Mouse (Mus musculus) kidney, adult 18-20 months (tissue): ENCODE results near the gene Ust.

ENCODE experiments used
- DNase-seq: peaks from one replicate; pipeline ENCODE4 v3.0.0; 2021

Ust gene

DNA sequence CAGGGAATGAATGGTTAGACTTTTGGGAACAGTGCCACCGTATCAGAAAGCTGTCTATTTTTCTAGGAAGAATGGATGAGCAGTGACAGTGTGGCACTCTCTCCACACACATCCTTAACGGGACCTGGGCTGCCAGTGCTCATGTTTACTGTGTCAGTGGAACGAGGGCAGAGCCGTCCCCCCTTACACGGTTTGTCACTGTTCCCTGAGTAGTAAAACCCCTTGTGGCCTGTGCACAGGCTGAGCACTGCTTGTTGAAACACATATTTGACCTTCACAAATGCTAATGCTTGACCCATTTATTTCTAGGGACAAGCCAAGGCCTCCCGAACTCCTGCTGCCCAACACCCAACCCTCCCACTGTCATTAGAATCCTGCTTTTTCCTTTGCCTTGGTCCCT is 209.2 kb downstream of the Ust start:
- DNase-seq, result no peak

DNA sequence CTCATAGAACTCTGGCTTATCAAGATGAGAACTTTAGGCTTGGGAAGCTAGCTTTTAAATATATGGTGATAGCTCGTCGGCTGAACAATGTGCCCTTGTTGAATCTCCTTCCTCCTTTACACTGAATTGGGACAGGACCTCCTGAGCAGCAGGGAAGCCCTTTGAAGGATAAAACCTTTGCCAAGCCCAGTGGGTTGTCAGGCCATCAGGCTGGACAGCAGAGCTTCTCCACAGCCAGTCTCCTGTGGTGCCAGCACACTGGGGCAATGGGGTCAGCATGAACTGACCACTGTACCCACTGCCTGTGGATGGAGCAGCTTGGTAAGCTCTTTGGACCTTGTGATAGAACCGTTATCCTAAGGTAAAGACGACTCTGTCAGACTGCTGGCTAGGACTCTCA is 214.4 kb downstream of the Ust start:
- no peak for DNase-seq

DNA sequence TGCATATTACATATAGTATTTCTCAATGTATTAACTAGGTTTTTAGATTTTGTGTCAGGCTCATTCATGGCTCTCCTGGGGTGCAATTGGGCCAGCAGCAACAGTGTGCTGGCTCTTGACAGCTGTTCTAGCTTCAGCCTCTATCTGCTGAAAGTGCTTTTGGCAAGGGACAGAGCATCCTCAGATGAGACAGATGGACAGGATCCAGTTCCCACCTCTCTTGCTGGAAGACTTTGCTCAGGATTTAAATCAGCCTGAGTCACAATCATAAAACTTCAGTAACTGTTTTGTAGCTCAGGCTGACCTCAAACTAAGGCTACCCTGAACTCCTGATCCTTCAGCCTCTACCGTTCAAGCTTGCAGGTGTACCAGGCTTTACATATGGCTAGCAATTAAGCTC is 219.5 kb downstream of the Ust start:
- no peak for DNase-seq

DNA sequence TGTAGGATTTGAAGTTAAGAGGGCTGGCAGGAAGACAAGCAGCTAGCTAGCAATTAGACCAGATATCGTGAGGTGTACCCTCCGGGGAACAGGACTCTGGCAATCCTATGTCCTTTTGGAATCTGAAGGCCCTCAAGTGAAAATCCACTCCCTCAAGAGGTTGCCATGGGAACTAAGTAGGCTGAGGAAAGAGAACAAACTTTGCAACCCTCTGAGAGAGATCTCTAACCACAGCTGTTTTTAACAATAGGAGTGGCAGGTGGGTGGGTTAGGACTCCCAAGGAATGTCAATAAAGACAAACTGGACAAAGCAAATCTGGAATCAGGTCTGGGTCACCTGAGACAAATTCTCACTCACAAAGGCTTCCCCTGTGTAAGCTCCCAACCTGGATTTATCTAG is 221.4 kb downstream of the Ust start:
- DNase-seq, result no peak

DNA sequence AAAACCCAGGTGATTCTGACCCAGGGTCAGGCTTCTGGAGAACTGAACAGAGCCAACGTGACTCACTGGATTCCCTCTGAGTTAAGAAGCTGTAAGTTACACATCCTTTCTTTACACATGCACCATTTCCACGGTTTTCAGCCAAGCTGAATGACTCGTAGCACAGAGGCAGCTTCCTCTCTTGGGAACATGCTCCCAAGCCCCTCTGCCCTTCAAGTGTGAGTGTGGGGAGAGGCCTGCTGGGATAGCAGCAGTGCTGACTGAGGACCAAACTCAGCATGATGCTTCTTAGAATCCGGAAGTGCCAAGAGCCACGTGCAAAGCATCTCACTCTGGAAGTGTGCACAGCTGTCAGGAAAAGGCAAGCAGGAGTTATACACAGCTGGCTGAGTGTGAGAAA is 228.0 kb downstream of the Ust start:
- no peak for DNase-seq

DNA sequence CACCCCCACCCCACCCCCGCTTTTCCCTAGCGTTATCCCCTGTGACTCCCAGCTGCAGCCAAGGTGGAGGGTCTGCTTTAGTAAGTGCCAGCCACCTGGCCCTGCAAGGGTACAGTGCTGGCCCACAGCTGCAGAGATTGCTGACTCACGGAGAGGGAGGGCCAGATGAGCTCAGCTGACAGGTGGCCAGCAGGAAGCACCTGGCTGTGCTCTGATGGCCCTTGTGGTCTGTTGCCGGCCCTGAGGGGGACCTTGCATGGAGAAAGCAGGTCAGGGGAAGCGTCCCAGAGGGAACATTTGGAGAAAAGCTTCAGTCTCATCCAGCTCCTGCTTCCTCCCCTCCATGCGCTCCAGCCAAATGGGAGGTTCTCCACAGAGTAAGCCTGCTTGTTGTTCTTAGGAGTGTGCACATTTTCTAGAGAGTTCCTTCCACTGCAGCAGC is 231.3 kb downstream of the Ust start:
- DNase-seq, result no peak

DNA sequence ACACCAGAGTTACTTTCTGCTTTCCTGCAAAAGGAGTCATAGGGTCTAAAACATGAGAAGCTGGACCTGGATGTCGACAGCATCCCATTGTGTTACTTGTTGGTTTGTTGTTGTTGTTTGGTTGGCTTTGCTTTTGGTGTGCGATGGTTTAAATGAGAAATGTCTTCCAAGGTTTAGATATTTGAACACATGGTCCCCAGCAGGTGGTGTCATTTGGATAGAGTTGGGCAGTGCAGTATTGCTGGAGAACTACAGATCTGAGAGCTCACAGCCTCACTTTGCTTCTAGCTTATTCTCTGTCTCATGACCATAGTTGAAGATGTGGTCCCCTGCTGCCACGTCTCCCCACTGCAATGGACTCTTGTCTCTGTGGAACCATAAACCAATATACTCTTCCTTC is 234.6 kb downstream of the Ust start:
- DNase-seq, result no peak

DNA sequence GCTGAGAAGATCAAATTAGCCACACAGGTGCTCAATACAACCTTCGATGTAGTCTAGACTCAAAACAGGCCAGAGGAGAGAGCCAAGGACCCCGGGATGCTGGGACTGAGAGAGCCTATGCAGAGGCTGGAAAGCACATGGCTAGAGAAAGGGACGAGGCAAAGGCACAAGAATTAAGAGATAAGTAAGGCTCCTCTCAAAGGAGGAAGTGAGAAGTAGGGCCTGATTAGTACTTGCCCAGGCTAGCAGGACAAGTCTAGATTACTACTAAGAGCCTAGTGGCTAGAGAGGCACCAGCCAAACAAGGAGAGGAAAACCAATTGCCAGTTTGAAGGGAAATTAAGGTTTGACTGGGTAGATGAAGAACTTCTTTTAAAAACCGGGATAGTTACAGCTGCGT is 241.5 kb downstream of the Ust start:
- DNase-seq, result no peak

DNA sequence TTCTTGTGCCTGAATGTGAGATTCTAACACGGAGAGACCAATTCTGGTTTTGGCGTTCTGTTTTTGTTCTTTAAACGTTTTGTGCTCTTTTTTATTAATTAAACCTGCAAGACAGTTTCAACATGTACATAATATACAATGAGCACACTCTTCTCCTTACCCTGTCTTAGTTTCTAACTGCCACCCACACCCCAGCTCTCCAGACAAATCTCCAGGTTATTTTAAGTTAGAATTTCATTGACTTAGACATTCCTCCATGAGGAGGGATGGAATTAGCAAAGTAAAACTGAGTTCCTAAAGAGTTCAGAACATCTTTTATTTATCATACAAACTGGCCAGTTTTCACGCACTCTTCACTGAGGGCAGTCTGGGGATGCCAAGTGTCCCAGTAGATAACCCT is 248.9 kb downstream of the Ust start:
- no peak for DNase-seq

DNA sequence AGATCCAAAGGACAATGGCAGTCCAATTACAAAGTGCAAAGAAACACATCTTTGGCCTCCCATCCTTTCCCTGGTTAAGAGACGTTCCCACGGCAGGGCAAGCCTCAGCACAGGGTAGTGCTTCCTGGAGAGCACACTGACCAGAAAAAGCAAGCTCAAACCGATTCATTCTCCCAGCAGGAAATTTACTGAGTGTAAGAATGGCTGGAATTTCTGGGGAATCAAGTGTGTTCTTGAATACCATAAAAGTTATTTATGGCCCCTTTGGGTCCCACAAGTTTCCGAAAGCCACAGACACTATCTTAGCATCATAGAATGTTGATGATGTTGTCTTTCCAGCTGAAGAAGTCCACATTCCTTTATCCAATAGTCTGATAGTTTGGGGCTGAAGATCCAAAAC is 258.9 kb downstream of the Ust start:
- DNase-seq, result peak; percentile 5

DNA sequence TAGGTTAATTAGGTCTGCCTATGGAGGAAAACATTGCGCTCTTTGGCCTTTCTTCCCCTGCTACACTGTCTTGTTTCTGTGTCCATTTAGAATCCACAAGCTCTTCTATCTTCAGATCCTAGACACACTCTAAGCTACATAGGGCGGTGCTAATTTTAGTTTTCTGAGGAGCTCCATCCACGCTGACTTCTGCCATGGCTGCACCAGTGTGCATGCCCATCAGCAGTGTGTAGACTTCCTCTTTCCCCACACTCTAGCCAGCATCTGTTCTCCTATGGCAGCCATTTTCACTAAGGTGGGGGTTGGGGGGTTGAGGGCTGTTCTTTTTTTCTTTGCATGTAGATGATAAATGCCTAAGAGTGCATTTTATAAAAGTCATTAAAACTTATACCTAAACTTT is 268.6 kb downstream of the Ust start:
- no peak for DNase-seq

DNA sequence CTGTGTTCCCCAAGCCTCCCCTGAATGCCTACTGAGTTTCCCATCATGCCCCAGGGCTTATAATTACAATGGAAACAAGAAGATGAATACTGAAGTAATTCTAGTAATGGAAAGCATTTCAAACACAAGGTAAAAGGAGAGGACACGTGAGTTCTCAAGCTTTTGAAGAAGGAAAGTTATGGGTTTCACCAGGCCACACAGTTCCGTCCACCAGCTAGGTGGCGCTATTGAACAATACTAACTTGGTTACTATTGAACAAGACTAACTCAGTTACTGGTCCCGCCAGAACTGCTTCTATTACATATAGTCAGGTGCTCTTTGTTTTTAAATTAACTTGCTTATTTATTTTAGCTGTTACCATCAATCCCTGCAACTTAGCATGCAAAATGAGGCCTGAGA is 276.3 kb downstream of the Ust start:
- DNase-seq, result peak; percentile 49

DNA sequence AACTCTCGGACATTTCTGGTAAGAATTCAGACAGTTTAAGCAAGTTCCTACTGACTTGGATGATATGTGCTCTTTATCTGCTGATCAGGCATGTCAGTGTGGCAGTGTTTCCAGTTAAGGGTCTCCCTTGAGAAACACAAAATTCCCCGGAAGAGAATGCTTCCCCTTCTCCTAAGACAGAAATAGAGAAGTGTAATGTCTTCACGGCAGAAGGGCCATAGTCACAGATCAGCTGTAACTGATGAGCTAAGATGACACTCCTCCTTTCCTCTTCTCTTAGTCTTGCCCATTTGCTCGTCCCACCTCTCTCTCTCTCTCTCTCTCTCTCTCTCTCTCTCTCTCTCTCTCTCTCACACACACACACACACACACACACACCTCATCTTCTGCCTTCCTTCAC is 277.9 kb downstream of the Ust start:
- DNase-seq, result no peak

DNA sequence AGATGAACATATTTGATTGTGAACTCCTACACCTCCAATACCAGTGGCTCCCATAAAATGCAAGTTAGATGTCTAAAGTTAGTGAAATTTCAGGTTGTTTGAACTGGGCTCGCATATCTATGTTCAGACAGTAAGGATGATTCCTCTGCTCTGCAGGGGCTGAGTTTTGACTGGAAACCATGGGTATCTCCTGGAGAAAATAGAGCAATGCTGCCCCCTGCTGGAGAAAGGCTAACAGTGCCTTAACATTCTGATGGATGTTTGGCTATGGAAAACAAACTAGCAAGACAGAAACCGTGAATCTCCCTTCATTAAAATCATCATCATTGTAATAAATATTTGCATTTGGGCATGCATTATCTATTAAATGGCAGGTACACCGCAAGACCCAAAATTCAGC is 278.4 kb downstream of the Ust start:
- peak; percentile 58 for DNase-seq

DNA sequence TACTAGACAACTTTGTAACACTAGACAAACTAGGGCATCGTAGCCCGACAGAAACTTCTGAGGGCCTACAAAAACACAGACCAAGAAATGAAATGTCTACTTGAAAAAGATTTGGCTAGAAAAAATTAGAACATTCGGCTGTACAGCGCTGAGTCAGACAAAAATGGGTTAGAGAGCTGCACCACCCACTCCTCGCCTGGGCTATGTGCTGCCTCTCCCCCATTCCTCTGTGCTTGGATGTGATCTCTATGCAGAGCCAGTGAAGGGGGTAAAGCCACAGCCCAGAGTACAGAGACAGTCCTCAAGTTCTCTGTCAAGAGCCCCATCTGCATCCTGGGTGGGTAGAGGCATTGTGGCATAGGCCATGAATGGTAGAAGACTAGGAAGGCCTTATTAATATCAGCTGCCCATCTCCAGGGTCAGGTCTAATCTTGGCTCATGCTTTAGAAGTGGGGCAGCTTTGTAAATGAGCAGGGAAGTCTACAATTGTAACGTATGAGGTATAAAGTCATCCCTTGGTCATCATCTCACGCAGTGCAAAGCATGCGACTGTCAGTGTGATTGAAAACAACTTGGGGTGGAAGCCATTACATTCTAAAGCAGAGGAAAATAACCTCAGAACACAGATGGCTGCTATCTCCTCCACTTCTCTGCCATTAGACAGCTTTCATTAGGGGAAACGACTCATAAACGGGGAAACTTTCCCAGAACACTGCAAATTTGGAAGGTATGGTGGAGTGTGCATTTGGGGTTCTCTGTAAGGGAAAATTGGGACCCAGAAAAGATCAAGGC is 281.6 kb downstream of the Ust start:
- DNase-seq, result no peak

DNA sequence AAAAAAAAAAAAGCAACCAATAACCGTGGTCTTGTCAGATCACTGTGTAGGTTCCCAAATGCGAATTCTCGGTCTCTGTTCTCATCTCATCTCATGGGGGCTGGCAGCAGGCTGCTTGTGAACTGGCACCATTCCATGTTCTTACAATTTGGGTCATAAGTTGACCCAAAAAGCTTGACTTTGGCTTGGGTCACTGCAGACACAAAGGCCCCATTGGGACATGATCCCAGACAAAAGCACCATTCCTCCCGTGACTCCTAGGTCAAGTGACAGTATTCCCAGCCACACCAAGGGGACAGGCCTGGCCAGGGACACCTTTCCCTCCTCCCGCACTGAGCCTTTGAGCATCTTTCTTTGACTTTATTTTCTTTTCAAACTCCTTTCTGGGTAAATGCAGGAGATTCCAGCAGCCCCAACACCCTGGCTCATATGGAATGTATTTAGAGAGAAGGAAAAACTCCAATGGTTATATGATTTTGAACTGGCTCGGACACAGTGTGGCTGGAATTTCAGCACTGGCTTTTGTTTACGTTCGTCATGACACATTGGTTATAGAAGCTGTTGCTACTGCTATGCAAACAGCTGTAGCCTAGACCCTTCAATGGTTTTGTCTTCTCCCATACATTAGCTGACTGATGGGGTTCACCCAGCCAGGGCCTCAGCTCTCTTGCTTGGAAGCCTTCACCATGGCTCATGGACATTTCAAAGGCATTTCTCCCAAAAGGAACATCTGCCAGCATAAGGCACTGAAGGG is 285.3 kb downstream of the Ust start:
- DNase-seq, result no peak

DNA sequence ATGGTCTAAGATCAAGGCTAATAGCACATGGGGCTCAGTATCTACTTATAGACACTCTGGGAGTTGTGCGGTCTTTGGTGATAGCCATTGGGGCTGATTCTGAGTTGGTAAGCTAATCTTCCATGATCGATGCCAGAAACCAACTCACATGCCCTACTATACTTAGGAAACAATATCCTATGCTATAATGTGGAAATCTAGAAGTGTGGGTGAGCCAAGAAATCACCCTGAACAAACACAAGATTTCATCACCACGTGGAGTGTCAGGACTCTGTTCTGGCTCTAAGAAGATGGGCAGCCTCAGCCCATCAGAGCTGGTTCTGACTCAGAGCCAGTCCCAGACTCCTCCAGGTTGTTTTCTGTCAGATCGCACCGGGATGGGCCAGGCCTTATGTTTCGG is 286.1 kb downstream of the Ust start:
- DNase-seq, result no peak

DNA sequence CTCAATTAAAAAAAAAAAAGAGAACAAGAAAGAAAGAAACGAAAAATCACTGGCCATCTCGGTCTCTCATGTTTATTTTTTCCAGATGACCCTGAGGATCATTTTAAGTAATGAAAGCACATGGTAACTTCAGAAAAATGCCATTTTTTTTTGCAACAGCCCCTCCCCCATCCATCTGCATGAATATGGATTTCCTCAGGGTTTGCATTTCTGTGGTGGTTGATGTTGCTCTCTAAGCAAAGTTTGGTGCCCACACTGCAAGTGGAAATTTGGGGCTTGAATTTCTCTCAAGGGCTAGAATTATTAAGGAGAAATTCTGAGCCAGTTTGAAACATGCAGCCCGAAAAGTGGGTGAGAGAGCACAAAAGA is 290.3 kb downstream of the Ust start:
- no peak for DNase-seq

DNA sequence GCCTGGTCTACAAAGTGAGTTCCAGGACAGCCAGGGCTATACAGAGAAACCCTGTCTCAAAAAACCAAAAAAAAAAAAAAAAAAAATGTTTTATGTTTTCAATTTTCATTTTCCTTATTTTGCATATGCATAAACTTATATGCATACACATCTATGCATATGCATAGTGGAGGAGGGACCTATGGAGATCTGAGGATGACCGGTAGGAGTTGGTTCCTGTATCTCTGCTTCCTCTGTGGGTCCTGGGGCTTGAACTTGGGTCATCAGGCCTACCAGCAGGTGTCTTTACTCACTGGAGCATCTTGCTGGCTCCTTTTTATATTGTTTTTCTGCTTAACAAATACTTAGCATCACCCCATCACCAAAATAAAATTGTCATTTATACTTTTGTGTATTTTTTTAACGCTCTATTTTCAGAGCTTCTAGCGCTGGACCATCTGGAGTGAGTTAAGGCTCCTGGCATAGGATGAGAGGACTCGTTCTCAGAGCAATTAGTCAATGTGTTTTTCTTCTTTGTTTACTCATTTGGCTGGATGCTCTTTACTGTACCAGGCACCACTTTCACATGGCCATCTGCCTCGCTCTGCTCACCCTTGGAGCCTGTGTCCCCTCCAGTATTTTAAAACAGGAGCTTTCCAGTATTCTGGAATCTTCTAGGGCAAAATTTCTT is 290.8 kb downstream of the Ust start:
- no peak for DNase-seq

DNA sequence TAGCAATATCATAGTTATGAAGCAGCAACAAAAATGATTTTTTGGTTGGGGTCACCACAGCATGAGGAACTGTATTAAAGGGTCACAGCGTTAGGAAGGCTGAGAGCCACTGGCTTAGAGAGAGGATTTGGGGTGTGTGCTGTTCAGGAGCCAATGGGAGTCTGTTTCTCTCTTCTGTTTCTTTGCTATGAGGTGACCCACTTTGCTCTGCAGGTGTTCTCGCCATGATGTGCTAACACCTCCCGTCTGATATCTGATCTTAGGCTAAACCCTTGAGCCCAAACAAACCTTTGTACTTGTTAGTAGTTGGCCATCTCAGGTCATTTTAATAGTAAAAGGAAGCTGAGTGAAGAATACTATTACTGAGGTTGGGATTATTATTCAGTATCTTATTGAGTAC is 292.0 kb downstream of the Ust start:
- DNase-seq, result no peak

DNA sequence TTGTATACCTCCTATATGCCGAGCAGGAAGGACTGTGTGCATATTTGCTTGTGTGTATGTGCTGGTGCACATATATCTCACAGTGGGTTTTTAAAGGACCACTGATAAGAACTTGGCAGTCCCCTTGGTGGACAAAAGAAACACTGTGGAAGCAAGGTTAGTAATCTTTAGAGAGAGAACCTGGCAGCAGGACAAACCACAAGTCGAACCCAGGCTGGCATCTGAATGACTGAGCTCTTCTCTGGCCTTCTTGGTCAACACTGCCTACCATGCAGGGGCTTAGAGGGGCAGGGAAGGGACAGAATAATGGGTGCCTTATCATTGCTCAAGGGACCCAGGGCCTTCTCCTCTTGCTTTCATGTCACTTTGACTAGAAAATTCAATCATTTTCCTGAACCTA is 294.0 kb downstream of the Ust start:
- no peak for DNase-seq

DNA sequence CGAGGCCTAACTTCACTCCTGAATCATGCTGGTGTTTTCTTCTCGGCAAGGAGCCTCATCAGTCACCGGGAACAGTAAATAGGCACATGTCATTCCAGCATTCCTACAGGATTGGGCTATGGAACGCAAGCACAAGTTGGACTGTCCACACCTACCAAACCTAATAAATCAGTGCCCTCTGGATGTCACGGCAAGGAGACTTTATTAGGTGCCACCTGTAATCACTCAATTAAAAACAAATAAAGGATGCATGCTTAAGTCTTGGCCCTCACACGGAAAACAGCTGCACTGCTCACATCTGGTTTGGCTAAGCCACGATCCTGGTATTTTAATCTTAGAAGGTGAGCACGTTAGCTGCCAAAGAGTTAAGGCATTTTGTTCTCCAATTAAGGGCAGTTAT is 294.6 kb downstream of the Ust start:
- DNase-seq, result no peak

DNA sequence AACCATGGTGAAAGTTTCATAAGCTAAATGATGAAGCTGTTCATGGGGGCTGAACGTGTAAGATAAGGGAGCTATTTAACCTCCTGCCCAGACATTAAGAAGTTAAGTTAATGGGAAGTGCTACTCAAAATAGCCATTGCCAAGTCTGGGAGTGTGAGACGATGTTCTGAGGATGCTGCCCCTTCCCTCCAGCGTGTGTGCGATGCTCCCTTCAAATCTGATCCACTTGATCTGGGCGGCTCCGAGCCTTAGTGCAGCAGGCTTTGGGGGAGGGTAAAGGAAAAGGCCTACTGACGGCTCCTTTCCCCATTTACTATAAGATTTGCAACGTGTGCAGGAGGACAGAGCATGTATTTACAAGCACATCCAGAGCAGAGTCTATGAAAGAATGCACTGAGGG is 301.7 kb downstream of the Ust start:
- DNase-seq, result no peak

DNA sequence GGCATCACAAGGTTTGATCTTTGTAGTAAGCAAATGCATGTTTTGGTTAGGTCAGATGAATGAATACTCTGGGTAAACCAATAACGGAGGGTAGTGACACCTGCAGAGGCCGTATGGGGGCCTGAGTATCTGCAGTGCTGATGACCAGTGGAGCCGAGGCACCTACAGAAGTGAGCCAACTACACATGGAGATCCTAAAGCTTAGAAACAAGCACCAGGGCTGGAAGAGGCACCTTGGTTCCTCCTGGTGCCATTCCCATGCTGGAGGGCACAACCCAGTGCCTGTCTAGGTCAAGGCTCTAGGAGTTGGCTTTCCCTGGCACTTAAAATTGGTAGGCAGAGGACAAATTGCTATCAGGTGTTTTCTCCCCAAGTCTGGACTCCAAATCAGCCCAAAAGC is 303.4 kb downstream of the Ust start:
- DNase-seq, result no peak
